Mouse (Mus musculus) left cerebral cortex, postnatal 14 days (tissue): Measurements from ENCODE around the gene Fam19a4. TPM values are rescaled to one million over a fixed set of nuclear protein-coding genes. Genes with fewer than 3 reads are reported as not detected.
"Not testable (repeated sequence)": the region's sequence is repeated elsewhere in the genome, so short reads cannot be mapped to it uniquely, and the experiment has no call there.

Experiments
- DNase-seq, 2 experiments: peaks; one replicate each; pipeline ENCODE4 v3.0.0; 2021 to 2022; ENCODE audit warnings: low spot score in 2 of 2, mixed read lengths in 1 of 2
- intact Hi-C: fragments of 180-260 bp; cut with DNase I; formaldehyde crosslinking; loops from one replicate; pipeline ENCODE4 v1.15.1; 2025
- total RNA-seq, 2 experiments: library from RNA; stranded (reverse); gene quantifications; 2 replicates each; pipeline ENCODE4 v1.2.3; 2021

Gene Fam19a4
- total RNA-seq, 2 experiments from 2014 or later = 0.44 to 0.47 TPM

- intact Hi-C loops = no loop called here
- DNase-seq = no peak
Observed at GRCm38 (mm10) chr6:96995556-96996159, 64.6 kb downstream of the Fam19a4 start.

GRCm38 (mm10) chr6:96991741-96992140 lies 68.5 kb downstream of the Fam19a4 start:
- intact Hi-C loops = no loop called here
- no peak for DNase-seq

- intact Hi-C loops = no loop called here
- no peak for DNase-seq
Observed at GRCm38 (mm10) chr6:96977537-96977936, 82.7 kb downstream of the Fam19a4 start.

- intact Hi-C loops = no loop called here
- DNase-seq = no peak
Observed at GRCm38 (mm10) chr6:96944796-96945195, 115.4 kb downstream of the Fam19a4 start.

- intact Hi-C loops = no loop called here
- DNase-seq = no peak
Observed at GRCm38 (mm10) chr6:96935776-96936175, 124.4 kb downstream of the Fam19a4 start.

- DNase-seq = no peak
- intact Hi-C loops = no loop called here
Observed at GRCm38 (mm10) chr6:96909061-96909480, 151.1 kb downstream of the Fam19a4 start.

GRCm38 (mm10) chr6:96877105-96877504 lies 183.1 kb downstream of the Fam19a4 start:
- DNase-seq, intact Hi-C loops: not testable (repeated sequence)

GRCm38 (mm10) chr6:96876651-96877050 lies 183.6 kb downstream of the Fam19a4 start:
- DNase-seq, intact Hi-C loops: not testable (repeated sequence)

GRCm38 (mm10) chr6:96853065-96853464 lies 207.1 kb downstream of the Fam19a4 start:
- DNase-seq = no peak

GRCm38 (mm10) chr6:96843944-96844343 lies 216.3 kb downstream of the Fam19a4 start:
- intact Hi-C loops = no loop called here
- no peak for DNase-seq

More at GRCm38 (mm10) chr6:96853065-96853464, 207.1 kb downstream of the Fam19a4 start:
- intact Hi-C loops = no loop called here

- intact Hi-C loops = no loop called here
- no peak for DNase-seq
Observed at GRCm38 (mm10) chr6:96840634-96841033, 219.6 kb downstream of the Fam19a4 start.

GRCm38 (mm10) chr6:96826626-96827025 lies 233.6 kb downstream of the Fam19a4 start:
- DNase-seq = no peak
- intact Hi-C loops = no loop called here

GRCm38 (mm10) chr6:96802981-96803380 lies 257.2 kb downstream of the Fam19a4 start:
- DNase-seq = no peak
- intact Hi-C loops = no loop called here

- intact Hi-C loops = no loop called here
Observed at GRCm38 (mm10) chr6:96798746-96799145, 261.5 kb downstream of the Fam19a4 start.

GRCm38 (mm10) chr6:96797451-96797850 lies 262.8 kb downstream of the Fam19a4 start:
- DNase-seq = no peak
- intact Hi-C loops = no loop called here

More at GRCm38 (mm10) chr6:96798746-96799145, 261.5 kb downstream of the Fam19a4 start:
- DNase-seq = no peak

Other genes starting within 250 kb of the Fam19a4 start
- gene Eogt, start 88.8 kb upstream of the Fam19a4 start, total RNA-seq = 10 to 100 TPM; 38.6 to 41.3 TPM
- gene Tmf1, start 118.7 kb upstream of the Fam19a4 start, total RNA-seq = 10 to 100 TPM; 53.6 to 55.3 TPM
- gene Uba3, start 145.2 kb upstream of the Fam19a4 start, total RNA-seq = 10 to 100 TPM; 65.4 to 66.3 TPM
- gene Arl6ip5, start 150.3 kb upstream of the Fam19a4 start, total RNA-seq = 100 to 1,000 TPM; 168 to 174 TPM
- gene Lmod3, start 192.3 kb upstream of the Fam19a4 start, total RNA-seq = under 1 TPM; 0.38 to 0.42 TPM